Mouse (Mus musculus): ENCODE results near the gene Tectb. TPM values are rescaled to one million over a fixed set of nuclear protein-coding genes. Genes with fewer than 3 reads are reported as not detected.

Tectb gene
- polyA plus RNA-seq, 1 experiment from 2014 or later: not detected

DNA sequence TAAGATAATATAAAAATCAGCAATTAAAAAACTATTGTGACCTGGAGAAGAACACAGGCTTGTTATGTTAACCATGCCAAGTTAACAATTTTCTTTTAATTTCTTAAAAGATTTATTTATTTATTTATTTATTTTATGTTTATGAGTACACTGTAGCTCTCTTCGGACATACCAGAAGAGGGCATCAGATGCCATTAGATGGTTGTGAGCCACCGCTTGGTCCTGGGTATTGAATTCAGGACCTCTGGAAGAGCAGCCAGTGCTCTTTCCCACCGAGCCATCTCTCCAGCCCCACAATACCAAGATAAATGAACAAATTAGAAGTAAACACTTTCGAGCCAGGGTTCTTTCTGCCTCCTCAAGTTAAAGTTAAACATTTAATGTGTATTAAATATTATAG lies 28.1 kb downstream of the Tectb start:
- WGBS: 78% methylated on average over 4 of the region's 4 CpGs

DNA sequence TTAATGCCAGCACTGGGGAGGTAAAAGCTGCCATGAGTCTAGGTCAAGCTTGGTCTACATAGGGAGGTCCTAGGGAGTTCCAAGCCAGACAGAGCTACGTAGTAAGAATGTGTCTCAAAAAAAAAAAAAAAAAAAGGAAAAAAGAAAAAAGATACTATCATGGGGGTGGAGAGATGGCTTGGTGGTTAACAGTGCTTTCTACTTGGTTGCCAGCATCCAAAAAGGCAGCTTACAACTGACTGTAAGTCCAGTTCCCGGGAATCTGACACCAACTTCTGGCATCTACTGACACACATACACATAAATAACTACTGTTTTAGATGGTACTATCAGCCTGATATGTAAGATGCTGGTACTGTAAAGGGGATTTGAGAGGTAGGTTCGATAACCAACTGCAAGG lies 28.6 kb downstream of the Tectb start:
- H3K9me3 ChIP-seq (ENCODE audit: control insufficient read depth, low read length): no peaks in the 10 kb centered on the region
- H3K27me3 ChIP-seq (ENCODE audit: control insufficient read depth, insufficient read depth, low read length): no peaks in the 10 kb centered on the region
- no peak overlapping the region for H3K27ac ChIP-seq (ENCODE audit: low read depth, low read length)
- WGBS: 88% methylated on average over 3 of the region's 3 CpGs
- H3K4me1 ChIP-seq (ENCODE audit: control insufficient read depth, insufficient read depth, low read length): no peaks in the 10 kb centered on the region
- no peak overlapping the region for H3K9ac ChIP-seq (replicated peaks; ENCODE audit: low read depth, low read length)
- no peak for ATAC-seq (ENCODE audit: low read depth)
- H3K36me3 ChIP-seq (ENCODE audit: control insufficient read depth, insufficient read depth, low read length): no peaks in the 10 kb centered on the region
- H3K4me3 ChIP-seq (ENCODE audit: low read depth, low read length): no peak overlapping the region
- H3K4me2 ChIP-seq (ENCODE audit: low read depth, low read length): no peak overlapping the region

More for the DNA sequence above, 28.1 kb downstream of the Tectb start:
- Histone ChIP-seq H3K4me2 (ENCODE audit: low read depth, low read length) (no peak overlapping the region), H3K9ac (replicated peaks; ENCODE audit: low read depth, low read length) (no peak overlapping the region), H3K9me3 (ENCODE audit: control insufficient read depth, low read length) (no peaks in the 10 kb centered on the region), H3K27me3 (ENCODE audit: control insufficient read depth, insufficient read depth, low read length) (no peaks in the 10 kb centered on the region), H3K27ac (ENCODE audit: low read depth, low read length) (no peak overlapping the region), H3K4me1 (ENCODE audit: control insufficient read depth, insufficient read depth, low read length) (no peaks in the 10 kb centered on the region), H3K4me3 (ENCODE audit: low read depth, low read length) (no peak overlapping the region), H3K36me3 (ENCODE audit: control insufficient read depth, insufficient read depth, low read length) (no peaks in the 10 kb centered on the region)
- ATAC-seq (ENCODE audit: low read depth): no peak

DNA sequence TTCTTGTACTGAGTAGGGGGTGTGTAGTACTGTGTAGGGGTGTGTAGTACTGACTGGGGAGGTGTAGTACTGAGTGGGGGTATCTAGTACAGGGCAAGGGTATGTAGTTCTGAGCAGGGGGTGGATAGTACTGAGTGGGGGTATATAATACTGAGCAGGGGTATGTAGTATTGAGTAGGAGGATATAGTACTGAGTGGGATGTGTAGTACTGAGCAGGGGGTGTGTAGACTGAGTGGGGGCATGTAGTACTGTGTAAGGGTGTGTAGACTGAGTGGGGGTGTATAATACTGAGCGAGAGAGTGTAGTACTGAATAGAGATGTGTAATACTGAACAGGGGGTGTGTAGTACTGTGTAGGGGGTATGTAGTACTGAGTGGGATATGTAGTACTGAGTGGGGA lies 31.2 kb downstream of the Tectb start:
- ATAC-seq (ENCODE audit: low read depth): no peak

DNA sequence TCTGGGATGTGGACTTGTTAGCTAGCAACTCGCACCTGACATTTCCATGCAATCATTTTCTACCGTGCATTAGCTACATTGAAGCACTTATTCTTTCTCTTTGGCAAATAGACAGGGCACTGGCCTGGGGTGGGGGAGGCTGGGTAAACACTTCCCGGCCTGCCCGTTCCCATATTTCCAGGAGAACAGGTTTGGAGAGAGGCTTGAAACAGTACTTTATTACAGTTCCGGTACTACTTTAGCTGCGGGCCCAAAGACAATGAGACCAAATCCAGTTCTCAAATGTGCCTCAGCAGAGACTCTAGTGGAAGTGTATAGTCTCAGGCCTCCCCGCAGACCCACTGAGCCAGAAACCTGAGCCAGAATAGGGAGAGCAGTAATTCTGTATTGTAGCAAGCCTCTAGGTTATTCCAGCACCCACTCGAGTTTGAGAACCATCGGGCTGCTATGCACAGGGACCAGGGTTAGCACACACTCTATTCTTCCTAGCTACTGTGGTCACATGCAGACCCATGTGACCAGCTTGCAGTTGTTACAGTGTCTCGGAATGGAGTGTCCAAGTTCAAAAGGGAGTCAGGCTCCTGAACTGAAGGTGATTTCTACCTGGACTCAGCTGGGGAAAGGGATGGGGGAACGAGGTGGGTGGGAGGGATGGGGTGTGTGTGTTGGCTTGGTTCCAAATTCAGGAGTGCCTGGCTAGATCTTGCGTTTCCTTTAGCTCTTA lies 33.2 kb downstream of the Tectb start:
- Histone ChIP-seq H3K36me3 (ENCODE audit: control insufficient read depth, insufficient read depth, low read length) (no peaks in the 10 kb centered on the region), H3K9ac (replicated peaks; ENCODE audit: low read depth, low read length) (no peak overlapping the region), H3K9me3 (ENCODE audit: control insufficient read depth, low read length) (no peaks in the 10 kb centered on the region), H3K4me1 (ENCODE audit: control insufficient read depth, insufficient read depth, low read length) (no peaks in the 10 kb centered on the region), H3K4me3 (ENCODE audit: low read depth, low read length) (no peak overlapping the region), H3K4me2 (ENCODE audit: low read depth, low read length) (no peak overlapping the region), H3K27ac (ENCODE audit: low read depth, low read length) (no peak overlapping the region), H3K27me3 (ENCODE audit: control insufficient read depth, insufficient read depth, low read length) (no peaks in the 10 kb centered on the region)
- no peak for ATAC-seq (ENCODE audit: low read depth)
- WGBS: 88% methylated on average over 12 of the region's 12 CpGs

More for the DNA sequence above, 31.2 kb downstream of the Tectb start:
- Histone ChIP-seq H3K9me3 (ENCODE audit: control insufficient read depth, low read length) (no peaks in the 10 kb centered on the region), H3K4me1 (ENCODE audit: control insufficient read depth, insufficient read depth, low read length) (no peaks in the 10 kb centered on the region), H3K9ac (replicated peaks; ENCODE audit: low read depth, low read length) (no peak overlapping the region), H3K36me3 (ENCODE audit: control insufficient read depth, insufficient read depth, low read length) (no peaks in the 10 kb centered on the region), H3K4me2 (ENCODE audit: low read depth, low read length) (no peak overlapping the region), H3K27ac (ENCODE audit: low read depth, low read length) (no peak overlapping the region), H3K27me3 (ENCODE audit: control insufficient read depth, insufficient read depth, low read length) (no peaks in the 10 kb centered on the region), H3K4me3 (ENCODE audit: low read depth, low read length) (no peak overlapping the region)
- WGBS: 94% methylated on average over 1 of the region's 1 CpGs

DNA sequence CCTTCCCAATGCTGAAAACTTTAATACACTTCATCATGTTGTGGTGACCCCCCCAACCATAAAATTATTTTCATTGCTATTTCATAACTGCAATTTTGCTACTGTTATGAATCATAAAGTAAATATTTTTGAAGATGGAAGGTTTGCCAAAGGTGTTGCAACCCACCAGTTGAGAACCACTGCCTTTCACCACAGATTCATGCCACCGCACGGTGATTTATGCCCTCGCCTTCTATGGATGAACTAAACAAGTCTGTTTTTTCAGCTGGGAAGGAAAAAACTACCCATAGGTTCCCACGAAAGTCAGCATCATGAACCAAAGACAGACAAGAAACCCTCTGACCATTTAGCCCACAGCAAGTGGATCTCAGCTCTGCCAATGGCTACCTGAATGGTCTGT lies 36.3 kb downstream of the Tectb start:
- H3K4me3 ChIP-seq (ENCODE audit: low read depth, low read length): no peak overlapping the region
- no peak overlapping the region for H3K4me2 ChIP-seq (ENCODE audit: low read depth, low read length)
- H3K9me3 ChIP-seq (ENCODE audit: control insufficient read depth, low read length): no peaks in the 10 kb centered on the region
- H3K9ac ChIP-seq (replicated peaks; ENCODE audit: low read depth, low read length): no peak overlapping the region
- ATAC-seq (ENCODE audit: low read depth): no peak
- no peak overlapping the region for H3K27ac ChIP-seq (ENCODE audit: low read depth, low read length)
- no peaks in the 10 kb centered on the region for H3K36me3 ChIP-seq (ENCODE audit: control insufficient read depth, insufficient read depth, low read length)
- no peaks in the 10 kb centered on the region for H3K27me3 ChIP-seq (ENCODE audit: control insufficient read depth, insufficient read depth, low read length)
- H3K4me1 ChIP-seq (ENCODE audit: control insufficient read depth, insufficient read depth, low read length): no peaks in the 10 kb centered on the region
- 90% methylated on average over 4 of the region's 4 CpGs for WGBS

DNA sequence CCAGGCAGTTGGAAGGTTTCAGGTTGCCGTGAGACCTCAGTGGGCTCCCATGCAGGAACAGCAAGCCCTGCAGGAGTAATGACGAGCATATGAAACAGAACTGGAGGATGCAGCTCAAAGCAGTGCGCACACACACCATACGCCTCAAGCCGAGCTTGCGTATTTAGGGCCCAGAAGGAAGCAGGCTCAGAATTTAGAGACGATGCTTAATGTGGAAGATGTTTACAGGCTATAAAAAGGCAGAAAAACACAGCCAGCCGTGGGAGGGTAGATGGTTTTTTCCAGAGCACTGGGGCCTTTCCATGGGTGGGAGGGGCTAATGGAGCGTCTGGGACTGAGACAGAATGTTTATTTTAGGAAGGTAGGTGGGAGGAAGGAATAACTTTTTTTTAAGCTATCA lies 36.8 kb downstream of the Tectb start:
- Histone ChIP-seq H3K4me3 (ENCODE audit: low read depth, low read length) (no peak overlapping the region), H3K4me2 (ENCODE audit: low read depth, low read length) (no peak overlapping the region), H3K27me3 (ENCODE audit: control insufficient read depth, insufficient read depth, low read length) (no peaks in the 10 kb centered on the region), H3K27ac (ENCODE audit: low read depth, low read length) (no peak overlapping the region), H3K9me3 (ENCODE audit: control insufficient read depth, low read length) (no peaks in the 10 kb centered on the region), H3K4me1 (ENCODE audit: control insufficient read depth, insufficient read depth, low read length) (no peaks in the 10 kb centered on the region), H3K36me3 (ENCODE audit: control insufficient read depth, insufficient read depth, low read length) (no peaks in the 10 kb centered on the region), H3K9ac (replicated peaks; ENCODE audit: low read depth, low read length) (no peak overlapping the region)
- ATAC-seq (ENCODE audit: low read depth): no peak
- WGBS: 78% methylated on average over 9 of the region's 9 CpGs

DNA sequence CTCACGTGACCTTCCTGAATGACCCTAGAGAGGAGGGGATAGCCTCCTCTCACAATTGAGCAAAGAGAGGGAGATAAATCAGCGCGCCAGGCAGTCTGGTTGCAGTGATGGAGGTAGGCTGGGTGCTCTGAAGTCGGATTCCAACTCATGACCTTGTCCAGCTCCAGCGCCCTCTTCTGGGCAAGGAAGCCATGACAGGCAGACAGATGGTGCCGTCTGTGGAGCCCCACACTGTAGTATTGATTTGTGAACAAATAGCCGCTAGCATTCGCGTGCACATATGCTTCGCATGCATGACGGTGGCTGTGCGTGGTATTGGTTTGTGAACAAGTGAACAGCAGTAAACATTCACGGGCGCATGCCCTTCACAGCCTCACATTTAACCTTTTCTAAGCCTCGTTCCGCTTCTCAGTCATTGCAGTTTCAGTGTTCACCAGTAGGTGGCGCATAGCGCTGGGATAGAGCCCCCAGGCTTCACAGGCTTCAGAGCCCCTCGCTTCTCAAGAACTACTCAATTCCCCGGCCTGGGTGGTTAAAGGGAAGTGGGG lies 37.7 kb downstream of the Tectb start:
- Histone ChIP-seq H3K9ac (replicated peaks; ENCODE audit: low read depth, low read length) (no peak overlapping the region; the same call in 1 of the 2 replicates), H3K4me3 (ENCODE audit: low read depth, low read length) (peak overlapping the region; percentile 12), H3K36me3 (ENCODE audit: control insufficient read depth, insufficient read depth, low read length) (no peaks in the 10 kb centered on the region), H3K27me3 (ENCODE audit: control insufficient read depth, insufficient read depth, low read length) (no peaks in the 10 kb centered on the region), H3K27ac (ENCODE audit: low read depth, low read length) (no peak overlapping the region), H3K4me1 (ENCODE audit: control insufficient read depth, insufficient read depth, low read length) (no peaks in the 10 kb centered on the region), H3K9me3 (ENCODE audit: control insufficient read depth, low read length) (no peaks in the 10 kb centered on the region), H3K4me2 (ENCODE audit: low read depth, low read length) (peak overlapping the region; percentile 41)
- ATAC-seq (ENCODE audit: low read depth): peak; percentile 86
- 3% methylated on average over 20 of the region's 20 CpGs for WGBS

DNA sequence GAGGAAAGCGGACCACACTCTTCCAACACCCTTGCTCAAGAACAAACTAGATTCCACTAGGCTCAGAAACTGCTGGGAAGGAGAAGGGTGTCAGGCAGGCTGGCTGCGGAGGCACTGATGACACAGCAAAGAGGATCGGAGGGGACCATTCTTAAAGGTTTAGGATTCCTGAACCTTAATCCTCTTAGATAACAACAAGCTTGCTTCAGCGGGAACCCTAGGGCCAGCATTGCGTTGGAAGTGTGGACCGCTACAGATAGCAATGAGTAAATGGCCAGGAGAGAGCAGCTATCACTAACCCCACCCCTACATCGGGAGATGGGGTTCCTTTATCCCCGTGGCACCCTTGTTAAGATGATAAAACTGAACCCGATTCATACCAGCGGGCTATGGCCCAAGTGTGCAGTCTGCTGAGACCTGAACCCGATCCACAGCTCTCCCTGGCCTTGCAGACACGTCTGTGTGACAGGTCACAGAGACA lies 38.2 kb downstream of the Tectb start:
- Histone ChIP-seq H3K9me3 (ENCODE audit: control insufficient read depth, low read length) (no peaks in the 10 kb centered on the region), H3K9ac (replicated peaks; ENCODE audit: low read depth, low read length) (no peak overlapping the region; the same call in 1 of the 2 replicates), H3K27ac (ENCODE audit: low read depth, low read length) (no peak overlapping the region), H3K27me3 (ENCODE audit: control insufficient read depth, insufficient read depth, low read length) (no peaks in the 10 kb centered on the region), H3K4me3 (ENCODE audit: low read depth, low read length) (peak overlapping the region; percentile 12; the same call in 1 of the 2 replicates), H3K4me2 (ENCODE audit: low read depth, low read length) (peak overlapping the region; percentile 41), H3K36me3 (ENCODE audit: control insufficient read depth, insufficient read depth, low read length) (no peaks in the 10 kb centered on the region), H3K4me1 (ENCODE audit: control insufficient read depth, insufficient read depth, low read length) (no peaks in the 10 kb centered on the region)
- 36% methylated on average over 12 of the region's 12 CpGs for WGBS
- ATAC-seq (ENCODE audit: low read depth): peak; percentile 41; the same call in 1 of the 2 replicates

DNA sequence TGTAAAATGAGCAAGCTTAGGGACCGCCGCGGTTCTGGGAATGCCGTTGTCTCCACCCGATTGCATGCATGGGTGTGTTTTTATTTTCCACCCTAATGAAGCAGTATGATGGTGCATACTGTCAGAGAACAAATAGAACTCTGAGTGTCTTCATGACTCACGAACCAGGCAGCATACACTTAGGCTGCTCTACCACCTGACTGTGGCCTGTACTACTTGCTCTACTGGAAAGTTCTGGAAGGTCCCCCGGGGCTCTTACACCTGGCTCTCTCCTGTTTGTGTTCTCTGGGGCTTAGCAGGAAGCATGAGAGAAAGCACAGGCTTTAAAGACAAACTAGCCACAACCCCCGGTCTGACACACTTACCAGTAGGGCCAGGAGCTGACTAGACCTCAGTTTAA lies 38.8 kb downstream of the Tectb start:
- no peaks in the 10 kb centered on the region for H3K27me3 ChIP-seq (ENCODE audit: control insufficient read depth, insufficient read depth, low read length)
- H3K36me3 ChIP-seq (ENCODE audit: control insufficient read depth, insufficient read depth, low read length): no peaks in the 10 kb centered on the region
- no peak overlapping the region for H3K4me3 ChIP-seq (ENCODE audit: low read depth, low read length)
- no peak overlapping the region for H3K27ac ChIP-seq (ENCODE audit: low read depth, low read length)
- no peaks in the 10 kb centered on the region for H3K9me3 ChIP-seq (ENCODE audit: control insufficient read depth, low read length)
- no peak overlapping the region for H3K9ac ChIP-seq (replicated peaks; ENCODE audit: low read depth, low read length)
- no peak overlapping the region for H3K4me2 ChIP-seq (ENCODE audit: low read depth, low read length)
- no peak for ATAC-seq (ENCODE audit: low read depth)
- H3K4me1 ChIP-seq (ENCODE audit: control insufficient read depth, insufficient read depth, low read length): no peaks in the 10 kb centered on the region
- WGBS: 83% methylated on average over 8 of the region's 8 CpGs

Measured in neural tube, embryonic 14.5 days (tissue).